Mouse (Mus musculus): ENCODE results near the gene Hdc. TPM values are rescaled to one million over a fixed set of nuclear protein-coding genes. Genes with fewer than 3 reads are reported as not detected.

Hdc gene
- polyA plus RNA-seq, 1 experiment from 2014 or later, result 7.4 TPM

DNA sequence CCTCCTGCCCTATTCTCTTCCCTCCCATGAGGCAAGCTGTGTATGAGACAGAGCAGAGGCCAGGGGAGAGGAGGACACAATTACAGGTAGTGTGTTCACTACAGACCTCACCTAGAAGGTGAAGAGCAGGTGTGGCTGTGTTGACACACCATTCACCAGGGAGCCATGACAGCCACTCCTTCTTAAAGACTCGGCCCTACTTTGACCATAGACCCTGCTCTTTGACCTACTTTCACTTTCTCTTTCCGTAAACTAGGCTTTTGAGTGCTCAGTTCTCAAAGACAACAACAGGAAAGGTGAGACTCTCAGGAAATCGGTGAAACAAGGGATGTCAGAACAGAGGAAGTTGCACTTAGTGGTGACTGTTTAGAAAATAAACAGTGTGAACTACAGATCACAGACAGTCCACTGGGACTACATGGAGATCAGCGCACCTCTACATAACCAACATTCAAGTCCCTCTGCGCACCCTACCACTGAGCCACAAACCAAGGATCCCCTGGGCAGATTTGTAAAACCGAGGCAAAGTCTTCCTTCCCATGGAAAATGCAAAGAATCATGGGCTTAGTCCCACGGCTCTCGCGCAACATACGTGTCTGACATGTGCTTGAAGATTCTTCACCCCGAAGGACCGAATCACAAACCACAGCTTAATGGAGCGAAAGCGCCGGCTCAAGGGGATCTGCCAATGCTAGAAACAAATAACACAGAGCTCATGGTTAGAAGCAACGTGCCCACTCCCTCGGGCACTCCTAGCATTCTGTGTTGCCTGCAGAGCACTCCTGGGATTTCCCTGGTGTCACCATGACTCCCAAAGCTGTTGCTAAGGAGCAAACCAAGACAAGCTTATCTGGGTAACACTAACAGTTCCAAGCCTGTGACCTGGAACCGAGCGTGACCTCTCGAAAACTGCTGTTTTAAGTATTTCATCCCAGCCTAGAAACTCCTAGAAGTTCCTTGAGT is 21.5 kb downstream of the Hdc start:
- H3K27me3 ChIP-seq, result no peaks in the 10 kb centered on the region
- WGBS, result 74% methylated on average over 20 of the region's 20 CpGs
- ATAC-seq (ENCODE audit: borderline replicate concordance, extremely low read depth, low FRiP score, low TSS enrichment), result no peak

DNA sequence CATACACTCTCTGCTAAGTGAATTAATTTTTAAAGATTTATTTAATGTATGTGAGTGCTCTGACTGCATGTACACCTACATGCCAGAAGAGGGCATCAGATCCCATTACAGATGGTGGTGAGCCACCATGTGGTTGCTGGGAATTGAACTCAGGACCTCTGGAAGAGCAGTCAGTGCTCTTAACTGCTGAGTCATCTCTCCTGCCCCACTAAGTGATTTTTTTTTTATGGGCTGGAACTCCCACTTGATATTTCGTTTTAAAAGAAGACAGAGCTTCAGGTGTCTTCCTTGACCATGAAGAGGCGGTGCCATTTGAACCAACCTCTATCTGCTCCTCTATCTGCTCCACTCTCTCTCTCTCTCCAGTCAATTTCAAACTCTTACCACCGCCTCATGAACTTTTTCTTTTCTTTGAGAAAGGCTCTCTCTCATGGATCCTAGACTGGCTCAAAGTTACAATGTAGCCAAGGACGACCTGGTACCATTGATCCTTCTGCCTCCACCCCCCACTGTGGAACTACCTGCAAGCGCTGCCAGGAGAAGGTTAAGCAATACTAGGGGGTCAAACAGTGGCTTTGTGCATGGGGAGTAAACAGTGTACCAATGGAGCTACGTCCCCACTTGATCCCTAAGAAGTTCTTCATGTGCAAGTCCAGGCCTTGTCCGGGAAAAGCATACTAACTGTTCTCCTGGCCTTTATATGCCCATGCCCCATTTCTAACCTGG is 22.6 kb downstream of the Hdc start:
- H3K27me3 ChIP-seq, result no peaks in the 10 kb centered on the region
- WGBS, result 79% methylated on average over 7 of the region's 7 CpGs
- no peak overlapping the region for H3K27ac ChIP-seq
- H3K9me3 ChIP-seq, result no peaks in the 10 kb centered on the region
- H3K9ac ChIP-seq, result no peak overlapping the region
- H3K36me3 ChIP-seq, result no peaks in the 10 kb centered on the region
- no peaks in the 10 kb centered on the region for H3K4me1 ChIP-seq
- ATAC-seq (ENCODE audit: borderline replicate concordance, extremely low read depth, low FRiP score, low TSS enrichment), result no peak
- H3K4me3 ChIP-seq, result no peak overlapping the region
- no peak overlapping the region for H3K4me2 ChIP-seq

More for the DNA sequence above, 21.5 kb downstream of the Hdc start:
- H3K4me2 ChIP-seq, result peak overlapping the region; percentile 23; the same call in 1 of the 2 replicates
- no peaks in the 10 kb centered on the region for H3K9me3 ChIP-seq
- H3K36me3 ChIP-seq, result no peaks in the 10 kb centered on the region
- no peak overlapping the region for H3K4me3 ChIP-seq
- H3K27ac ChIP-seq, result no peak overlapping the region
- H3K9ac ChIP-seq, result no peak overlapping the region
- no peaks in the 10 kb centered on the region for H3K4me1 ChIP-seq

DNA sequence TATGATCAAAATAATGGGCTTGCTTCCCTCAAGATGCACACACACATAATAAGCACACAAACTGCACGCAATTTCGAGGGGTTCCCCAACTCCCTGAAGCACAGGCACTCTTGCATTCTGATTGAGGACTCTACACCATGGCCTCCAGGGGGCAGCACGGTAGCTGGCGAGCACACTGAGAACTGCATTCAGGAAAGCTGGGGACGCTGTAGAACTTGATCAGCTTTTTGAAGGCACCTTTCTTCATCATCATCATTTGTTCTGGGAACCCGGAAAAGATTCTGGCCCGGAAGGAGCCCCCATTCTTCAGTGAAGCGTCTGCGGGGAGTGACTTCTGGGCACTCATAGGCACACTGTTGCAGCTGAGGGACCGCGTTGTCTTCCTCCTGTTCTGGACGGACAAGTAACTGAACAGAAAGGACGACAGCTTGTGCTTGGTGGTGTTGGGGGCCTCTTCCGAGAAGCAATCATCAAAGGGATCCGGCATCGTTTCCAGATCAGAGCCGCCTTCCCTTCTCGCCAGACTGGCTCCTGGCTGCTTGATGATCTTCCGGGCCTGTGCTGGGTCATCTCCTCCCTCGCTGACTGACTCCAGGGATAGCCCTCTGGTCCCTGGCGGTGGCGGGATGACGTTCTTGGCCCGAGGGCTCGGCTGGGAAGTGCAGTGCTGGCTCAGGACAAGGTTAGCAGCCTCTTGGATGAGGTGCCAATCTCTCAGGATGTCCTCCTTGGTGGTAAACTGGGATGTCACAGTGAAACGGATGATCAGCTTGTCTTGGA is 25.1 kb downstream of the Hdc start:
- Histone ChIP-seq H3K27me3 (no peaks in the 10 kb centered on the region), H3K4me2 (peak overlapping the region; percentile 70), H3K36me3 (no peaks in the 10 kb centered on the region), H3K9ac (peak overlapping the region; percentile 43), H3K4me3 (peak overlapping the region; percentile 32), H3K4me1 (no peaks in the 10 kb centered on the region), H3K27ac (no peak overlapping the region), H3K9me3 (no peaks in the 10 kb centered on the region)
- no peak for ATAC-seq (ENCODE audit: borderline replicate concordance, extremely low read depth, low FRiP score, low TSS enrichment)
- WGBS, result 26% methylated on average over 26 of the region's 26 CpGs

DNA sequence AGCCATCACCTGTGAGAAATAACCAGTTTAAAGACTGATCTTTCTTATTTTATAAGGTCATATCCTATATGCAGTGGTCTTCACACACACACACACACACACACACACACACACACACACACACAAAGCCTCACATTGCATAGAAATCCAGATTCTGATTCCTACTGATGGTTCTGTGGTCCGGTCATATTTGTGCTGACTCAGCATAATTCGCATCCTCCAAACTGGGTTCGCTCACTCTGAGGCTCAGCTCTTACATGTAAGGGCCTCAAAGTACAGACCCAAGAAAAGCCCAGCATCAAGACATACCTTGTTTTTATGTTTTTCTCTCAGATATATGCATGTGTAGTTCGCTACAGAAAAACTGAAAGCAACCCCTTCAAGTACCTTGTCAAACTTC is 27.8 kb downstream of the Hdc start:
- no peak for ATAC-seq (ENCODE audit: borderline replicate concordance, extremely low read depth, low FRiP score, low TSS enrichment)
- 88% methylated on average over 4 of the region's 4 CpGs for WGBS

DNA sequence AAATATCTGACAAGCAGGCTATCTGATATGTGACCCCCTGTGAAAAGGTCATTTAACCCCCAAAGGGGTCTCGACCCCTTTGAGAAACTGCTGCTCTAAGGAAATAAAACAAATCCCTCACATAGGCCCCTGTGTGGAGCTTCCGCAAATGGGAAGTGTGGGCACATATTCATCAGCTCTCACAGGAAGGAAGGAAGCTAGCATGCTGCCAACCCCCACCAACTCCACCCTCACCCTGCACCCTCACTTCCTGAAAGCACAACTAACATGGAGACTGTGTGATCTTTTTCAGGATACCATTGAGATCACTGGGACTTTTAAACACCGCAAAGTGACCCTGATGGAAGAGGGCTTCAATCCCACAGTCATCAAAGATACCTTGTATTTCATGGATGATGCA is 31.6 kb downstream of the Hdc start:
- ATAC-seq (ENCODE audit: borderline replicate concordance, extremely low read depth, low FRiP score, low TSS enrichment), result no peak
- H3K9me3 ChIP-seq, result no peaks in the 10 kb centered on the region

More for the DNA sequence above, 27.8 kb downstream of the Hdc start:
- no peak overlapping the region for H3K9ac ChIP-seq
- no peaks in the 10 kb centered on the region for H3K27me3 ChIP-seq
- H3K4me1 ChIP-seq, result no peaks in the 10 kb centered on the region
- no peaks in the 10 kb centered on the region for H3K9me3 ChIP-seq
- H3K36me3 ChIP-seq, result no peaks in the 10 kb centered on the region
- H3K4me3 ChIP-seq, result no peak overlapping the region
- H3K27ac ChIP-seq, result no peak overlapping the region
- no peak overlapping the region for H3K4me2 ChIP-seq

DNA sequence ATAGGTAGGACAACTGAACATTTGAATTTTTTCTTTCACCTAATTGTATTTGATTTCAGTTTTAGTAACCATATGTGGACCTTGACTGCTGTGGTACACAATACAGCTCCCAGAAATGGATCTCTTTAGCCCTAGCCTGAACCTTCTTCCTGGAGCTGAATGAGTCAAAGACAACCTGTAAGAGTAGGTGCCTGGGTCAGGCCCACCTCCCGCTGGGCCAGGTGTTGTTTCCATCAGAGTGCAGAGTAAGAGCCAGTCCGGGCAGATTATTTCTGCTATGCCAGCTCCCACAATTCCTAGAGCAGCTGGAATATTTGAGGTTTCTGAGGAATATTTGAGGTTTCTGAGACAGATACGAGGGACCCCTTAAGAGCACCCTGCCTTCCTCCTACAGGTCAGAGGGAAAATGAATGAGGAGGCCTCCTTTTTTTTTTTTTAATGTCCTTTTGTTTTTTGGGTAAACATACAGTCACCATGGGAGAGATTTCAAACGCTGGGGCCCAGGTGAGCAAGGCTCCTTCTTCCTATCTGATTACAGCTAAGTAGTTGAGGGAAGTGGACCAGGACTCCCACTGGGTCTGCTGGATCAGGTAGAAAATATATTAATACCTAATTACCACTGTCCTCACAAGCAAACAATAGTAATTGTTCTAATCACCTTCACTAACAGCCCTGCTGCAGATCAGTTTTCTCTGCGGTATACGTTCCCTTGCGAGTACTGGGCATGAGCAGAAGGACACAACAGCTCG is 34.3 kb downstream of the Hdc start:
- no peaks in the 10 kb centered on the region for H3K9me3 ChIP-seq
- H3K4me3 ChIP-seq, result no peak overlapping the region
- H3K27me3 ChIP-seq, result no peaks in the 10 kb centered on the region
- no peak overlapping the region for H3K4me2 ChIP-seq
- no peaks in the 10 kb centered on the region for H3K4me1 ChIP-seq
- no peak overlapping the region for H3K9ac ChIP-seq
- no peaks in the 10 kb centered on the region for H3K36me3 ChIP-seq
- ATAC-seq (ENCODE audit: borderline replicate concordance, extremely low read depth, low FRiP score, low TSS enrichment), result no peak
- 75% methylated on average over 8 of the region's 8 CpGs for WGBS
- no peak overlapping the region for H3K27ac ChIP-seq

More for the DNA sequence above, 31.6 kb downstream of the Hdc start:
- no peak overlapping the region for H3K4me3 ChIP-seq
- H3K36me3 ChIP-seq, result no peaks in the 10 kb centered on the region
- H3K9ac ChIP-seq, result no peak overlapping the region
- no peak overlapping the region for H3K4me2 ChIP-seq
- H3K27me3 ChIP-seq, result no peaks in the 10 kb centered on the region
- no peak overlapping the region for H3K27ac ChIP-seq
- 77% methylated on average over 3 of the region's 3 CpGs for WGBS
- H3K4me1 ChIP-seq, result no peaks in the 10 kb centered on the region

DNA sequence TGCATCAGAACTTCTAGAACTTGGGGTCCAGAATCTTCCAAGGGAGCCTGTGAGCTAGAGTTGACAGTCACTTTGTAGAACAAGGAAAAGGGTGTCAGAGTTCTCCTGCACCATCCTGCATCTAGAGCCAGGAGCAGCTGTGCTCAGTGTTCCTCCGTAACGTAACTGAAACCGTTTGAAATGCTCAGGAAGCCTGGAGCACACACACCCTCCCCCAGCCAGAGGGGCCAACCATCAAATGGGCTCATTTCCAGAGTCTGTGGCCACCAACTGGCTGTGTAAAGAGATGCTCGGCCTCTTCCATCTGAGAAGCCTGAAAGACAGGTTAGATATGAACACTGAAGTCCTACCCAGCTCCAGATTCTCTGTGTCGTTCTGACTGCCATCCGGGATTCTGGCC is 35.1 kb downstream of the Hdc start:
- no peak for ATAC-seq (ENCODE audit: borderline replicate concordance, extremely low read depth, low FRiP score, low TSS enrichment)

DNA sequence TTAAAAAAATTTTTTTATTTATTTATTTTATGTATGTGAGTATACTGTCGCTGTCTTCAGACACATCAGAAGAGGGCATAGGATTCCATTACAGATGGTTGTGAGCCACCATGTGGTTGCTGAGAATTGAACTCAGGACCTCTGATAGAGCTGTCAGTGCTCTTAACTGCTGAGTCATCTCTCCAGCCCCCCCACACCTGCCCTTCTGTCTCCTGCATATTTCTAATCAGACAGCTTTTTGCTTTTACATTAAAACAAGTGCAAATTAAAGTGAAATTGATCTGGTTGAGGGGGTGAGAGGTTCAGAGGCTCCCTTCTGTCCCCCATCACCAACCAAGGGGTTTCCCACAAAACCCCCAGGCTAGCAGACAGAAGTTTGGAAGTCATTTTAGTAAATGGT is 39.8 kb downstream of the Hdc start:
- no peak overlapping the region for H3K9ac ChIP-seq
- no peak for ATAC-seq (ENCODE audit: borderline replicate concordance, extremely low read depth, low FRiP score, low TSS enrichment)
- 80% methylated on average over 1 of the region's 1 CpGs for WGBS
- H3K4me1 ChIP-seq, result no peaks in the 10 kb centered on the region
- no peaks in the 10 kb centered on the region for H3K36me3 ChIP-seq
- no peaks in the 10 kb centered on the region for H3K27me3 ChIP-seq
- no peak overlapping the region for H3K4me3 ChIP-seq
- H3K27ac ChIP-seq, result no peak overlapping the region
- H3K9me3 ChIP-seq, result no peaks in the 10 kb centered on the region
- no peak overlapping the region for H3K4me2 ChIP-seq

More for the DNA sequence above, 35.1 kb downstream of the Hdc start:
- H3K36me3 ChIP-seq, result no peaks in the 10 kb centered on the region
- H3K4me1 ChIP-seq, result no peaks in the 10 kb centered on the region
- no peak overlapping the region for H3K27ac ChIP-seq
- WGBS, result 67% methylated on average over 6 of the region's 6 CpGs
- no peaks in the 10 kb centered on the region for H3K9me3 ChIP-seq
- H3K4me3 ChIP-seq, result no peak overlapping the region
- no peak overlapping the region for H3K9ac ChIP-seq
- H3K27me3 ChIP-seq, result no peaks in the 10 kb centered on the region
- H3K4me2 ChIP-seq, result no peak overlapping the region

DNA sequence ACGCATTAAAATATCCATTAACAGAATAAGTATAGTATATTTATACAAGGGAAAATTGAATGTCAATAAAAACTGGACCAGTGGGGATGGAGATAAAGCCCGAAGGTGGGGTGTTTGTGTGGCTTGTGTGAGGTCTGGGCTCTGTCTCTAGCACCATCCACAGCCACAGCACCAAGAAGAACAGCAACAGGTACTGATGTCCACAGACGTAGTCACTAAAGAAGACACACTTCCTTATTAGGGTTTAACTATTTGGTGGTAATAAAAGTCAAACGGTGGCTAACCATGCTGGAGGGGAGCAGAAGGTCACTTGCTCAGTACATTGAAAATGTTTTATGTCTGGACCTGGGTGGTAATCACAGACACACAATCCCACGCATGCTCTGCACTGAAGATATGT is 41.7 kb downstream of the Hdc start:
- 79% methylated on average over 5 of the region's 5 CpGs for WGBS
- no peaks in the 10 kb centered on the region for H3K9me3 ChIP-seq
- no peak for ATAC-seq (ENCODE audit: borderline replicate concordance, extremely low read depth, low FRiP score, low TSS enrichment)
- no peaks in the 10 kb centered on the region for H3K4me1 ChIP-seq
- no peak overlapping the region for H3K9ac ChIP-seq
- H3K36me3 ChIP-seq, result no peaks in the 10 kb centered on the region
- H3K4me3 ChIP-seq, result no peak overlapping the region
- no peaks in the 10 kb centered on the region for H3K27me3 ChIP-seq
- H3K4me2 ChIP-seq, result no peak overlapping the region
- H3K27ac ChIP-seq, result no peak overlapping the region

DNA sequence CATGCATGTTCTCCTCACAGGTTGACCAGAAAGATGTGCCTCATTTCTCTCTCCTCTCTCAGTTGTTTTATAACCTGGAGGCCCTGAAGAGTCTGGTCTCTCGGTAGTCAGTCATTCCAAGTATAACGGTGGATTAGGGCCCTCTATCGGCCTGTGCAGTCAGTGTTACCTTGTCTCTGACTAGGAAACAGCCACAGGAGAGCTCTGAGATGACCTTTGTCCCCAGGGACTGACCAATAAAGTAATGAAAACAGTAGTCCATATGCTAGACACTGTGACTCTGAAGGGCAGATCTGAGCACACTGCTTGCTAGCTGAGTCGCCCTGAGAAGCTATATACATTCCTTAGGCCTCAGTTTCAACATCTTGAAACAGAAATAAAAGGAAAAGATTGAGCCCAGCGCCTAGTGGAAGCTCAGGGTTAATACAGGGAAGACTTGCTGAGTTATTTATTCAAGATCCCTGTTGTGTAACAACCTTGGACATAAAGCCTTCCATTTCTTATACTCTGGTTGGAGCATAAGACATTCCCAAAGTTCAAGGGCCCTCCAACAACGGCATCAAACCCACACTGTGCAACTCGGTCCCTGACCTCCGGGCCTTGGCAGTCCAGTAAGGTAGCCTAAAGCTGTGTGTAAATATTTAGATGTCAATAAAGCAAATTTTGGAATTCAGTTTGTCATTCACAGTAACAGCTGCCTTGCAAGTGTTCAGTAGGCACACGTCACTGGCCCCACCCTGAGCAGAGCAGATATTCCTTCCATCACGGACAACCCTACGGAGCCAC is 43.5 kb downstream of the Hdc start:
- no peaks in the 10 kb centered on the region for H3K4me1 ChIP-seq
- WGBS, result 74% methylated on average over 11 of the region's 11 CpGs
- H3K9me3 ChIP-seq, result peaks cover 7% of the 10 kb centered on the region; the same call in 1 of the 2 replicates
- H3K27ac ChIP-seq, result no peak overlapping the region
- no peaks in the 10 kb centered on the region for H3K36me3 ChIP-seq
- no peak for ATAC-seq (ENCODE audit: borderline replicate concordance, extremely low read depth, low FRiP score, low TSS enrichment)
- H3K4me3 ChIP-seq, result no peak overlapping the region
- H3K27me3 ChIP-seq, result no peaks in the 10 kb centered on the region
- H3K4me2 ChIP-seq, result no peak overlapping the region
- no peak overlapping the region for H3K9ac ChIP-seq
